Mouse (Mus musculus): Measurements from ENCODE around the gene 4933427I04Rik.

Gene 4933427I04Rik

DNA sequence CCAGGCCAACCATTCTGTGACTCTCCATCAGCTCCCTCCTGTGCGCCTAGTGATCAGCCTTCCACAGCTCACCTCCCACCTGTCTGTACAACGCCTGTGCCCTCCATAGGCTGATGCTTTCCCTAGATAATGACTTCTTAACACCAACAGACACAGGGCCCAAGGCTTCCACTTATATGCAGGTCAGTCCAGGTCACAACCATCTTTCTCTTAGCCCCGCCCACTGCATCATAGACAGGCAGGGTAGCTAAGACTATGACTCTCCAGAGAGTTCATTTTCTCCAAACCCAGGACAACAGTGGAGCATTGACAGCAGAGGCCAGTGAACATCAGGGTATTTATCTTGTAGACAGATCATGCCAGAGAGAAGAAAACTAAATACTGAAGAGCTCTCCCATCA, at the start of gene 4933427I04Rik:
4933427I04Rik (plus strand) TSS at position 301 of the 400 bp plus-strand sequence.
- Histone ChIP-seq H3K27me3 (ENCODE audit: control insufficient read depth, insufficient read depth, low read length, poor library complexity, severe bottlenecking) (no peaks in the 10 kb centered on the region), H3K36me3 (ENCODE audit: control insufficient read depth, insufficient read depth, low read length, poor library complexity, severe bottlenecking) (no peaks in the 10 kb centered on the region)
- DNase-seq (ENCODE audit: low read depth, low spot score): no peak

GRCm38 (mm10) chr4:123810475-123811295, 48.8 kb upstream of the 4933427I04Rik start:
- DNase-seq (ENCODE audit: low read depth, low spot score): no peak
- Histone ChIP-seq H3K27me3 (ENCODE audit: control insufficient read depth, insufficient read depth, low read length, poor library complexity, severe bottlenecking) (no peaks in the 10 kb centered on the region), H3K36me3 (ENCODE audit: control insufficient read depth, insufficient read depth, low read length, poor library complexity, severe bottlenecking) (no peaks in the 10 kb centered on the region)

- Histone ChIP-seq H3K36me3 (ENCODE audit: control insufficient read depth, insufficient read depth, low read length, poor library complexity, severe bottlenecking) (no peaks in the 10 kb centered on the region), H3K27me3 (ENCODE audit: control insufficient read depth, insufficient read depth, low read length, poor library complexity, severe bottlenecking) (no peaks in the 10 kb centered on the region)
- no peak for DNase-seq (ENCODE audit: low read depth, low spot score)
Observed at GRCm38 (mm10) chr4:123812525-123812924, 47.0 kb upstream of the 4933427I04Rik start.

DNA sequence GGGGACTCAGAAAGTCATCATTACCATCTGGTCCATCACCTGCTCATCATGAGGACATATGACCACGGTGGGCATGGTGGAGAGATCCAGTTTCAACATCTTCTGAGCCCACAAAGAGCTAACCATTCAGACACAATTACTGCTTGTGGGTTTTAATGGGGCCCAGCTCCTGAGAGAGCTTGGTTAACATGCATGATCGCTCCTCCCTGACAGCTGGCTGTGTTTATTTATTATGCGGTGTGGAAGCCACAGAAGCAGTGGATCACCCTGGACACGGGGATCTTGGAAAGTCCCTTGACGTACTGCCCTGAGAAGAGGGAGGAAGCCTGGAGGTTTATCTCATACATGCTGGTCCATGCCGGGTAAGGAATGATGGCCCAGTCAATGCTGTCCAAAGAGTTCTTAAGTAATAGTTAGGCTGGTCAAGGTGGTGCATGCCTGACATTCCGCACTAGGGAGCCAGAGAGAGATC, 45.4 kb upstream of the 4933427I04Rik start:
- no peak for DNase-seq (ENCODE audit: low read depth, low spot score)
- Histone ChIP-seq H3K36me3 (ENCODE audit: control insufficient read depth, insufficient read depth, low read length, poor library complexity, severe bottlenecking) (no peaks in the 10 kb centered on the region), H3K27me3 (ENCODE audit: control insufficient read depth, insufficient read depth, low read length, poor library complexity, severe bottlenecking) (no peaks in the 10 kb centered on the region)

- H3K27me3 ChIP-seq (ENCODE audit: control insufficient read depth, insufficient read depth, low read length, poor library complexity, severe bottlenecking): no peaks in the 10 kb centered on the region
- no peak for DNase-seq (ENCODE audit: low read depth, low spot score)
- no peaks in the 10 kb centered on the region for H3K36me3 ChIP-seq (ENCODE audit: control insufficient read depth, insufficient read depth, low read length, poor library complexity, severe bottlenecking)
Observed at GRCm38 (mm10) chr4:123819093-123819610, 40.3 kb upstream of the 4933427I04Rik start.

DNA sequence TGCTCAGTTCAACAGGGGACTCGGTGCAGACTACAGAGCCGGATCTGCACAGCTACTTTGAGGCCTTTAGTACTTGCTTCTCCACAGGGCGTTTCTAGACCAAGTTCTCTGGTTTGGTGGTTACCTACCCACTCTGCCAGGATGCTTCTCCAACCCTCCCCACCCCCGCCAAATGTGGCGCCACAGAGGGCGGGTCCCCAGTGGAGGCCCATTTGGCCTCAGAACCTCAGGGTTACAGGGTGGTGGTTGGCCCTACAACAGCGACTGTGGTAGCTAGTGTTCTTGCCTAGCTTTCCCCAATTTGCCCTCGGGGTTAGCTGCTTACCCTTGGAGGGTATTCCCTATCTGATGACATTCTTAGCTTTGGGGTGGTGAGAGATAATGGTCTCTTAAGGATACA, 17.4 kb upstream of the 4933427I04Rik start:
- H3K36me3 ChIP-seq (ENCODE audit: control insufficient read depth, insufficient read depth, low read length, poor library complexity, severe bottlenecking): no peaks in the 10 kb centered on the region
- no peaks in the 10 kb centered on the region for H3K27me3 ChIP-seq (ENCODE audit: control insufficient read depth, insufficient read depth, low read length, poor library complexity, severe bottlenecking)
- DNase-seq (ENCODE audit: low read depth, low spot score): no peak

- H3K36me3 ChIP-seq (ENCODE audit: control insufficient read depth, insufficient read depth, low read length, poor library complexity, severe bottlenecking): no peaks in the 10 kb centered on the region
- H3K27me3 ChIP-seq (ENCODE audit: control insufficient read depth, insufficient read depth, low read length, poor library complexity, severe bottlenecking): no peaks in the 10 kb centered on the region
- DNase-seq (ENCODE audit: low read depth, low spot score): no peak
Observed at GRCm38 (mm10) chr4:123856888-123857287, 2.6 kb upstream of the 4933427I04Rik start.

GRCm38 (mm10) chr4:123858090-123858489, 1.4 kb upstream of the 4933427I04Rik start:
- no peak for DNase-seq (ENCODE audit: low read depth, low spot score)
- no peaks in the 10 kb centered on the region for H3K27me3 ChIP-seq (ENCODE audit: control insufficient read depth, insufficient read depth, low read length, poor library complexity, severe bottlenecking)
- H3K36me3 ChIP-seq (ENCODE audit: control insufficient read depth, insufficient read depth, low read length, poor library complexity, severe bottlenecking): no peaks in the 10 kb centered on the region

GRCm38 (mm10) chr4:123859803-123860202, 324 bp downstream of the 4933427I04Rik start:
- no peaks in the 10 kb centered on the region for H3K27me3 ChIP-seq (ENCODE audit: control insufficient read depth, insufficient read depth, low read length, poor library complexity, severe bottlenecking)
- no peaks in the 10 kb centered on the region for H3K36me3 ChIP-seq (ENCODE audit: control insufficient read depth, insufficient read depth, low read length, poor library complexity, severe bottlenecking)
- no peak for DNase-seq (ENCODE audit: low read depth, low spot score)

GRCm38 (mm10) chr4:123860621-123861020, 1.1 kb downstream of the 4933427I04Rik start:
- no peaks in the 10 kb centered on the region for H3K36me3 ChIP-seq (ENCODE audit: control insufficient read depth, insufficient read depth, low read length, poor library complexity, severe bottlenecking)
- no peak for DNase-seq (ENCODE audit: low read depth, low spot score)
- H3K27me3 ChIP-seq (ENCODE audit: control insufficient read depth, insufficient read depth, low read length, poor library complexity, severe bottlenecking): no peaks in the 10 kb centered on the region

- DNase-seq (ENCODE audit: low read depth, low spot score): no peak
- Histone ChIP-seq H3K27me3 (ENCODE audit: control insufficient read depth, insufficient read depth, low read length, poor library complexity, severe bottlenecking) (no peaks in the 10 kb centered on the region), H3K36me3 (ENCODE audit: control insufficient read depth, insufficient read depth, low read length, poor library complexity, severe bottlenecking) (no peaks in the 10 kb centered on the region)
Observed at GRCm38 (mm10) chr4:123893726-123894125, 34.2 kb downstream of the 4933427I04Rik start.

DNA sequence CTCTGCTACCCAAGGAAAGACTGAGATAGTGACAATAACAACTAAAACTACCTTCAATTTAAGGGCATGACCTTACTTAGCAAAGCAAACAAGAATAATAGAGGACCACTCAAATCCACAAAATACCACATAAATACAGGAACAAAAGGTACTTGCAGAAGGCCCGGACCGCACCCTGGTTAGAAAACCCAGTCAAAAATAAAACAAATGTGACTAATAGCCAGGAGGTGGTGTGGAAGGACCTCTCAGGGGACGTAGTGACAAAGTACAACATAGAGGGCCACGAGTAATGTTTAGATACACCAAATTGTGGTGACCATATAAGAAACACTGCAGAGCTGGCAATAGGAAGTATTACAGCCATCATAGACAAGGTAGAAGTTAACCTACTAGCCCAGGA, 34.8 kb downstream of the 4933427I04Rik start:
- DNase-seq (ENCODE audit: low read depth, low spot score): no peak
- H3K36me3 ChIP-seq (ENCODE audit: control insufficient read depth, insufficient read depth, low read length, poor library complexity, severe bottlenecking): no peaks in the 10 kb centered on the region
- no peaks in the 10 kb centered on the region for H3K27me3 ChIP-seq (ENCODE audit: control insufficient read depth, insufficient read depth, low read length, poor library complexity, severe bottlenecking)

DNA sequence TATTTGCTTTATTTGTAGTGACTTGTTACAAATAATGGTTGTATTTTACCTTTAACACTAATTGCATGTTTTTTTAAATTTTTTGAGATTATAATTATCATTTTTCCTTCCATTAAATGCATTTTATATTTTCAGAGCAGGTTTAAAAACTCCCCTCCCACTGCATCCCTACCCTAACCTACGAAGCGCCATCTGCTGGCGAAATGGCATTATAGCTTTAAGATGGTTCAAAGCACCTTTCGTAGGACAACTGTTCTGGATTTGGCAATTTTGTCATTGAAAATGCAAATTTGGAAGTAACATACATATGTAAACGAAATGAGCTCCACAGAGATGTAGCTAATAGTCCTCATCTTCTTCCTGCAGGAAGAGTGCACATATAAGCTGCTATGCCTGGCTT, 39.2 kb downstream of the 4933427I04Rik start:
- no peaks in the 10 kb centered on the region for H3K36me3 ChIP-seq (ENCODE audit: control insufficient read depth, insufficient read depth, low read length, poor library complexity, severe bottlenecking)
- peak; percentile 76 for DNase-seq (ENCODE audit: low read depth, low spot score)
- no peaks in the 10 kb centered on the region for H3K27me3 ChIP-seq (ENCODE audit: control insufficient read depth, insufficient read depth, low read length, poor library complexity, severe bottlenecking)

DNA sequence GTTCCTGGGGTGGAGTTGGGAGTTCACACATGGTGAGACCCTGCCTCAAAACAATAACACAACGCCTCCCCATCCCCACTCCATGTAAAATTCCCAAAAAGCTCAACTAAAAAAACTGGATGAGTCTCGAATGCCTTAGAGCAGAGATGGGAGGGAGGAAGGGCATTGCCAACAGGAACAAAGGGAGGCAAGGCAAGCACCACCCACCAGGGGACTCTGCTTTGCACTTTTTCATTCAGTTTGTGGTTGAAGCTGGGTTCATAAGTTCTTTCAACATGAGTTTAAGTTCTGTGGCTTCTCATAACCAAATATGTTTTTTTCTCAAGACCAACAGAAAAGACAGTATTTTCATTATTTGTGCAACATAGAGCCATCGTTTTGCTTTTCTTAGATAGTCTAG, 44.0 kb downstream of the 4933427I04Rik start:
- Histone ChIP-seq H3K36me3 (ENCODE audit: control insufficient read depth, insufficient read depth, low read length, poor library complexity, severe bottlenecking) (no peaks in the 10 kb centered on the region), H3K27me3 (ENCODE audit: control insufficient read depth, insufficient read depth, low read length, poor library complexity, severe bottlenecking) (no peaks in the 10 kb centered on the region)
- DNase-seq (ENCODE audit: low read depth, low spot score): no peak

DNA sequence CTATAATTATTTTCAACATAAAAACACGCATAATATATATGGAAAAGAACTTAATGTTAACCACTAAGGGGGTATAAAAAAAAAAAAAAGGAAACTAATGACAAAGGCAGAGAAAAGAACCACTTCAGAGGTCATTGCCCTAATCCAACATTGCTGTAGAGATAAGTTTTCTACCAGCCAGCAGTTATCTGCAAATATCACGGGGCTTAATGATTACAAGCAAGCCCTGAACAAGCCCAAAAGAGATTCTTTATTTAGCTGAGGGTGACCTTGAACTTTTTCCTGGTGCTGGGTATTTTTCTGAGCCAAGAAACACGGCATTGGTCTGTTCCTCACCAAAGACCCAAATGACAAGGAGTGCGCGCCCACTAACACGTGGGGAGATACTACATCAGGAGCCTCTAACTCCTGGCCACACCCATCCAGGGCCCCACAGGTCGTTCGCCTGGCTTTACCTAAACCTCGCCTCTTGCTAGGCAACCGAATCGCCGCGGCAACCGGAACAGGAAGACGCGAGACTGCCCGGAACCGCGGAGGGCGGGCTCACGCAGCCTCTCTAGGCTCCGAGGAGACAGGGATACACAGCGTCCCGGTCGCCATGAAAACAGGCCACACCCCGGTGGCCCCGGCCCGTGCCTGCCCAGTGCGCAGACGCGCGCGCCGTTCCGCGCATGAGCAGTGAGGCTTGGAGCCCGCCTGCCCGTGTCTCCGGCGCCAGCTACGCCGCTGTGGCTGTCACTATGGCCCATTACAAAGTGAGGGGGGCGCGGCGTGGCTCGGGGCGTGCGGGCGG, 45.0 kb downstream of the 4933427I04Rik start, which contains the start of gene Mycbp:
Mycbp (plus strand) TSS at position 500 of the 793 bp plus-strand sequence.
- Histone ChIP-seq H3K27me3 (ENCODE audit: control insufficient read depth, insufficient read depth, low read length, poor library complexity, severe bottlenecking) (no peaks in the 10 kb centered on the region), H3K36me3 (ENCODE audit: control insufficient read depth, insufficient read depth, low read length, poor library complexity, severe bottlenecking) (0 out of 2 replicates have a peak, but pooled peaks cover 1% of the 10 kb centered on the region)
- DNase-seq (ENCODE audit: low read depth, low spot score): peak; percentile 99

Data from splenic B cell, adult 2 months (primary cell).